In genomic region chr5:116288849-116289570, GRCm38 (mm10) we compare ENCODE assay signal across 8 mouse cellular contexts. TPM values are rescaled to one million over a fixed set of nuclear protein-coding genes. Genes with fewer than 3 reads are reported as not detected.
DNase-seq lines count a peak whose midpoint lies in the region; ATAC-seq and TF ChIP-seq lines count a peak whose summit lies in the region.

Ccdc60 (minus strand) TSS chr5:116288985.

- H3K36me3 ChIP-seq in embryonic facial prominence, embryonic 13.5 days = no peaks in the 10 kb centered on the region
- H3K36me3 ChIP-seq in lung, embryonic 14.5 days (ENCODE audit: insufficient read depth) = no peaks in the 10 kb centered on the region

- intact Hi-C loops in gastrocnemius, adult 2 months (cut with DNase I) = no loop called here

- WGBS in embryonic facial prominence, embryonic 13.5 days = 5% methylated on average over 28 of the region's 28 CpGs
- 7% methylated on average over 28 of the region's 28 CpGs for WGBS in lung, embryonic 14.5 days

- peak within 1 kb of the TSS; percentile 1; the same call in 1 of the 2 replicates for H3K9ac ChIP-seq in embryonic facial prominence, embryonic 13.5 days
- no peak within 1 kb of the TSS; the same call in 1 of the 2 replicates for H3K9ac ChIP-seq in lung, embryonic 14.5 days

- 0 out of 2 replicates have a peak within 1 kb of the TSS, but pooled peaks have one; percentile 48 for H3K27ac ChIP-seq in embryonic facial prominence, embryonic 13.5 days
- no peak within 1 kb of the TSS for H3K27ac ChIP-seq in lung, embryonic 14.5 days (ENCODE audit: low read depth)
- no peak within 1 kb of the TSS for H3K27ac ChIP-seq in gastrocnemius, adult 2 months

- peak within 1 kb of the TSS; percentile 54 for H3K4me2 ChIP-seq in embryonic facial prominence, embryonic 13.5 days
- H3K4me2 ChIP-seq in lung, embryonic 14.5 days = peak within 1 kb of the TSS; percentile 56

- no peak for ATAC-seq in embryonic facial prominence, embryonic 13.5 days (ENCODE audit: insufficient number of reproducible peaks, insufficient read depth, low FRiP score, low TSS enrichment, low read depth)
- ATAC-seq in lung, embryonic 14.5 days (ENCODE audit: insufficient read depth) = peak; percentile 90

- no peak for TF ChIP-seq CTCF in lung, embryonic 14.5 days (IDR thresholded peaks at IDR 0.05; ENCODE audit: low read depth)
- no peak for TF ChIP-seq CTCF in gastrocnemius, adult 2 months (IDR thresholded peaks at IDR 0.05)

- H3K4me3 ChIP-seq in embryonic facial prominence, embryonic 13.5 days = peak within 1 kb of the TSS; percentile 9
- peak within 1 kb of the TSS; percentile 6; the same call in 1 of the 2 replicates for H3K4me3 ChIP-seq in lung, embryonic 14.5 days (ENCODE audit: low read depth, low read length)
- no peak within 1 kb of the TSS; the same call in 1 of the 2 replicates for H3K4me3 ChIP-seq in gastrocnemius, adult 2 months

- H3K4me1 ChIP-seq in embryonic facial prominence, embryonic 13.5 days = peaks cover 27% of the 10 kb centered on the region
- peaks cover 12% of the 10 kb centered on the region for H3K4me1 ChIP-seq in lung, embryonic 14.5 days (ENCODE audit: insufficient read depth)

- DNase-seq in adrenal gland, postnatal 10 days = peak; percentile 57
- no peak for DNase-seq in adrenal gland, adult 8-10 months
- peak; percentile 46 for DNase-seq in hindlimb bud, embryonic 11.5 days (ENCODE audit: extremely low spot score, low read depth, low spot score)
- peak; percentile 82 for DNase-seq in lung, embryonic 14.5 days
- DNase-seq in retina, embryonic 14.5 days (ENCODE audit: low spot score) = peak; percentile 88
- DNase-seq in gastrocnemius, adult 2 months = no peak
- no peak for DNase-seq in urinary bladder, adult 2 months (ENCODE audit: low spot score)

- peaks cover 5% of the 10 kb centered on the region; the same call in 1 of the 2 replicates for H3K27me3 ChIP-seq in embryonic facial prominence, embryonic 13.5 days
- no peaks in the 10 kb centered on the region for H3K27me3 ChIP-seq in lung, embryonic 14.5 days (ENCODE audit: insufficient read depth, low read length)

- H3K9me3 ChIP-seq in embryonic facial prominence, embryonic 13.5 days = no peaks in the 10 kb centered on the region
- no peaks in the 10 kb centered on the region for H3K9me3 ChIP-seq in lung, embryonic 14.5 days (ENCODE audit: low read depth, low read length)

RNA-seq across cellular contexts. Expression of gene Ccdc60, which starts in this region (rescaled TPM):
- total RNA-seq in adrenal gland, postnatal 10 days (2021) = under 1 TPM in 1 of 2 experiments, not detected in 1; 0.09 TPM
- not detected for total RNA-seq in adrenal gland, adult 8-10 months (2022)
- polyA plus RNA-seq in embryonic facial prominence, embryonic 13.5 days (2015; fragmentation: Nextera tagmentation; extraction: Ambion mirVana) = 0.94 and 1.3 TPM in 2 replicates
- polyA plus RNA-seq in lung, embryonic 14.5 days (2014; fragmentation: Nextera tagmentation; extraction: Ambion mirVana) = 0.57 and 1.0 TPM in 2 replicates
- not detected for total RNA-seq in gastrocnemius, adult 2 months (2021)
- 2.7 and 4.6 TPM in 2 replicates for polyA plus RNA-seq in urinary bladder, adult 2 months (2012; rRNA removed)

Comparison
In these comparisons a context has a peak if more than half of its experiments do, and no peak if none do; other contexts are left out.
1. Peak in DNase-seq in adrenal gland, postnatal 10 days; RNA of the gene not detected or under 1 TPM.
2. DNase-seq: peak in hindlimb bud, embryonic 11.5 days (single experiment), lung, embryonic 14.5 days (single experiment) and retina, embryonic 14.5 days (single experiment); none in adrenal gland, adult 8-10 months (single experiment), gastrocnemius, adult 2 months (single experiment) and urinary bladder, adult 2 months (single experiment).